Mouse (Mus musculus) B cell, adult 2 months (primary cell): ENCODE measurements around the gene Mrpl53.

Source experiments
- DNase-seq, 2 experiments: peaks; one replicate each; pipeline ENCODE4 v3.0.0; 2022

The Mrpl53 gene

GRCm38 (mm10) chr6:83155552-83156238 lies 46.9 kb downstream of the Mrpl53 start:
- DNase-seq: peak; percentile 15 to 23

GRCm38 (mm10) chr6:83156259-83156684 lies 47.4 kb downstream of the Mrpl53 start, which contains the start of the genes Wdr54 and 1700003E16Rik:
Wdr54 (minus strand) TSS chr6:83156397.
1700003E16Rik (plus strand) TSS chr6:83156404.
- peak; percentile 54 to 57 for DNase-seq

- DNase-seq: peak; percentile 62 to 70
Observed at GRCm38 (mm10) chr6:83159456-83159855, 50.6 kb downstream of the Mrpl53 start.
